Mouse (Mus musculus): ENCODE measurements around the gene Nppb. TPM values are rescaled to one million over a fixed set of nuclear protein-coding genes. Genes with fewer than 3 reads are reported as not detected.

The Nppb gene
- polyA plus RNA-seq (2015; fragmentation: Nextera tagmentation; extraction: Ambion mirVana): 0.19 and 0.35 TPM in 2 replicates

GRCm38 (mm10) chr4:147985205-147986132, at the start of gene Nppb:
Gene Nppb, plus strand, starts transcription at chr4:147985788.
- H3K9me3 ChIP-seq: no peaks in the 10 kb centered on the region
- no peak for ATAC-seq (ENCODE audit: low FRiP score, low read depth)
- no peak within 1 kb of the TSS for H3K9ac ChIP-seq
- H3K4me1 ChIP-seq (replicated peaks): no peaks in the 10 kb centered on the region
- H3K27ac ChIP-seq (replicated peaks): no peak within 1 kb of the TSS
- no peak within 1 kb of the TSS for H3K4me3 ChIP-seq
- H3K36me3 ChIP-seq: no peaks in the 10 kb centered on the region
- WGBS: 43% methylated on average over 20 of the region's 20 CpGs
- no peak within 1 kb of the TSS for H3K4me2 ChIP-seq
- H3K27me3 ChIP-seq: no peaks in the 10 kb centered on the region

GRCm38 (mm10) chr4:147935904-147936303, 49.7 kb upstream of the Nppb start:
- ATAC-seq (ENCODE audit: low FRiP score, low read depth): no peak
- 24% methylated on average over 9 of the region's 9 CpGs for WGBS
- Histone ChIP-seq H3K27ac (replicated peaks) (no peak overlapping the region), H3K4me3 (peak overlapping the region; percentile 68), H3K4me1 (replicated peaks) (peaks cover 22% of the 10 kb centered on the region), H3K9me3 (no peaks in the 10 kb centered on the region), H3K9ac (peak overlapping the region; percentile 62; the same call in 1 of the 2 replicates), H3K27me3 (peaks cover 3% of the 10 kb centered on the region; the same call in 1 of the 2 replicates), H3K4me2 (peak overlapping the region; percentile 95), H3K36me3 (no peaks in the 10 kb centered on the region)

- H3K4me3 ChIP-seq: peak within 1 kb of the TSS; percentile 68
- peak within 1 kb of the TSS; percentile 75 for H3K27ac ChIP-seq (replicated peaks)
- ATAC-seq (ENCODE audit: low FRiP score, low read depth): peak; percentile 43
- H3K9ac ChIP-seq: peak within 1 kb of the TSS; percentile 62
- no peaks in the 10 kb centered on the region for H3K36me3 ChIP-seq
- peak within 1 kb of the TSS; percentile 95 for H3K4me2 ChIP-seq
- under 1% methylated on average over 47 of the region's 51 CpGs for WGBS
- H3K27me3 ChIP-seq: peaks cover 3% of the 10 kb centered on the region; the same call in 1 of the 2 replicates
- no peaks in the 10 kb centered on the region for H3K9me3 ChIP-seq
- peaks cover 23% of the 10 kb centered on the region for H3K4me1 ChIP-seq (replicated peaks)
Measured at GRCm38 (mm10) chr4:147936331-147936954, 49.1 kb upstream of the Nppb start, which contains the start of gene Plod1. Gene Plod1, minus strand, starts transcription at chr4:147936767.

DNA sequence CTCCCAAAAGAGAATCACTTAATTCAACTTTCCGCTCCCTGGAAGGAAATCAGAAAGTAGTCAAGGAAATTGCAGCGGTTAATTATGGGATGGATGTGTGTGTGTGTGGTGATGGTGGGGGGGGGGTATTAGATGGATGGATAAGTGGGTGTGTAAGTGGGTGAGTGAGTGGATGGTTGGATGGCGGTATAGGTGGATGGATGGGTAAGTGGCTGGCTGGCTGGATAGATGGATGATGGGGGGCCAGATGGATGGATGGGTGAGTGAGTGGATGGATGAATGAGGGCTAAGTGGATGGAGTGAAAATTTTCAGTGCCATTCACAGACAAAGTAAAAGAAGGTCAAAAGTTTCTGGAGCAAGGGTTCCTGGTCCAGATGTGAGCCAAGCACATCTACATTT, 48.6 kb upstream of the Nppb start:
- Histone ChIP-seq H3K4me2 (peak overlapping the region; percentile 95), H3K27ac (replicated peaks) (no peak overlapping the region), H3K4me1 (replicated peaks) (peaks cover 29% of the 10 kb centered on the region), H3K9ac (peak overlapping the region; percentile 62), H3K4me3 (peak overlapping the region; percentile 68), H3K27me3 (peaks cover 3% of the 10 kb centered on the region; the same call in 1 of the 2 replicates), H3K9me3 (no peaks in the 10 kb centered on the region), H3K36me3 (no peaks in the 10 kb centered on the region)
- WGBS: 40% methylated on average over 3 of the region's 3 CpGs
- ATAC-seq (ENCODE audit: low FRiP score, low read depth): no peak

GRCm38 (mm10) chr4:147937486-147937885, 48.1 kb upstream of the Nppb start:
- no peaks in the 10 kb centered on the region for H3K36me3 ChIP-seq
- H3K27ac ChIP-seq (replicated peaks): no peak overlapping the region
- peaks cover 3% of the 10 kb centered on the region; the same call in 1 of the 2 replicates for H3K27me3 ChIP-seq
- H3K9me3 ChIP-seq: no peaks in the 10 kb centered on the region
- 63% methylated on average over 5 of the region's 5 CpGs for WGBS
- H3K4me3 ChIP-seq: no peak overlapping the region
- H3K9ac ChIP-seq: no peak overlapping the region
- no peak overlapping the region for H3K4me2 ChIP-seq
- ATAC-seq (ENCODE audit: low FRiP score, low read depth): no peak
- peaks cover 33% of the 10 kb centered on the region for H3K4me1 ChIP-seq (replicated peaks)

DNA sequence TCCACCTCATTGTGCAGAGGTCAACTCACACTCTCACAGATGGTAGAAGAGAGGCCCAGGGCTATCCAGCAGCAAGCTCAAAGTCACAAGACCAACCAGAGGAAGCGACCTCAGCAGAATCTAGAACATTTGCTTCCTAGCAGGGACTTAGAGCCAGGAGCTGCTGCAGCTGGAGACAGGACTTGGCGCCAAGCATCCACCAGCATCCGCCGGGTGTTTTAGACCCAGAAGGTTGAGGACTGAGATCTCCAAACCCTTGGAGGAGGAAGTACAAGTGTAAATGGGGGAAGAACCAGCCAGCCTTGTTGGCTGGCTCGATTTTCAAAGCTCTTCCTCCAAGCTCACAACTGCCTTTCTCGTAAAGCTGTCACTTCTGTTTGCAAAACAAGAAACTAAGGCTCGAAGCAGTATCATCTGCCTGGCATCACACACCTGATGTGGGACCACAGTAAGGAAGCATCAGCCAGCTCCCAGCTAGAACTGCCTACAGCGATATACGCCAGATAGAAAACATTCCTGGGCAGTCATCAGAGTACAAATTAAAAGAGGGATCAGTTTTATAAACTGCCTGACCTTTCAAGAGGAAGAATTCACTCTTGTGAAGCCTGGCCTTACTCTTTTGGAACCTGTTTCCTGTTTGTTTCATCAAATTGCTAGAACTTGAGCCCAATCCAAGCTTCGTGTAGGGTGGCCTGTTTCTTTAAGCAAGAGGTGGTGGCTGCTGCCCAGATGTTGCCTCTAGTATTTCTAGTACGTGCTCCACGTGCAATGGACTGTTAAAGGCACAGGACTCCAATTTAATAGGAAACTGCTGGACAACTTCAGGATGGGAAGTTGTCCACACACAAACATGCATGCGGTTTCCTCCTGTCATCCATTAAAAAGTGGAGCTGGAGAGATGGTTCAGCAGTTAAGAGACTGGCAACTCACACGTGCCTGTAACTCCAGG, 47.2 kb upstream of the Nppb start:
- no peak for ATAC-seq (ENCODE audit: low FRiP score, low read depth)
- Histone ChIP-seq H3K27ac (replicated peaks) (no peak overlapping the region), H3K27me3 (peaks cover 3% of the 10 kb centered on the region; the same call in 1 of the 2 replicates), H3K4me2 (no peak overlapping the region), H3K4me3 (no peak overlapping the region), H3K9me3 (no peaks in the 10 kb centered on the region), H3K4me1 (replicated peaks) (peaks cover 41% of the 10 kb centered on the region), H3K9ac (no peak overlapping the region), H3K36me3 (no peaks in the 10 kb centered on the region)
- WGBS: 77% methylated on average over 14 of the region's 14 CpGs

DNA sequence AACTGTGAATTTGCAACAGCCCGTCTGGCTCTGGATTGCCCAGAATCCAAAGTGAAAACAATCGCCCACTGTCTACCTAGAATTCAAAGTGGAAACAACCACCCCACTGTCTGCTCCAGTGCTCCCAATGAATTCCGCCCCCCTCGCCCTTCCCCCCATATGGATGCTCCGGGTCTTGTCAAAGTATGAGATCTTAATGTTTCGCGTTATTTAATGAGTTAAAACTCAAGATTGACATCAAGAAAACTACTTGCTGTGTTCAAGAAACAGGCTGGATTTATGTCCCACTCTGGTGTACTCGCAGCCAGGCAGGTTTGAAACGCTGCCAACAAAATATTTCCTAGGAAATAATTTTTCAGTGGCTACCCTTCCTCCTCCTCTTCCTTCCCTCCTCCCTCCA, 45.5 kb upstream of the Nppb start:
- Histone ChIP-seq H3K4me3 (peak overlapping the region; percentile 79; the same call in 1 of the 2 replicates), H3K27me3 (peaks cover 3% of the 10 kb centered on the region; the same call in 1 of the 2 replicates)
- WGBS: 39% methylated on average over 9 of the region's 9 CpGs

GRCm38 (mm10) chr4:147940576-147941044, 45.0 kb upstream of the Nppb start, which contains the start of gene 2510039O18Rik:
Gene 2510039O18Rik, plus strand, starts transcription at chr4:147940895.
- Histone ChIP-seq H3K36me3 (peaks cover 13% of the 10 kb centered on the region), H3K9me3 (no peaks in the 10 kb centered on the region), H3K27me3 (peaks cover 3% of the 10 kb centered on the region; the same call in 1 of the 2 replicates), H3K4me2 (peak within 1 kb of the TSS; percentile 100), H3K9ac (peak within 1 kb of the TSS; percentile 93), H3K27ac (replicated peaks) (peak within 1 kb of the TSS; percentile 72), H3K4me1 (replicated peaks) (peaks cover 46% of the 10 kb centered on the region), H3K4me3 (peak within 1 kb of the TSS; percentile 79)
- peak; percentile 40 for ATAC-seq (ENCODE audit: low FRiP score, low read depth)
- 3% methylated on average over 19 of the region's 35 CpGs for WGBS

More for the DNA sequence above, 45.5 kb upstream of the Nppb start:
- Histone ChIP-seq H3K27ac (replicated peaks) (peak overlapping the region; percentile 72), H3K4me1 (replicated peaks) (peaks cover 46% of the 10 kb centered on the region), H3K9ac (no peak overlapping the region), H3K4me2 (peak overlapping the region; percentile 100), H3K9me3 (no peaks in the 10 kb centered on the region), H3K36me3 (peaks cover 8% of the 10 kb centered on the region)
- ATAC-seq (ENCODE audit: low FRiP score, low read depth): 0 out of 2 replicates have a peak, but pooled peaks have one; percentile 10

- Histone ChIP-seq H3K4me2 (peak overlapping the region; percentile 100), H3K27ac (replicated peaks) (peak overlapping the region; percentile 72), H3K4me3 (peak overlapping the region; percentile 79), H3K9me3 (no peaks in the 10 kb centered on the region), H3K9ac (peak overlapping the region; percentile 93), H3K4me1 (replicated peaks) (peaks cover 41% of the 10 kb centered on the region), H3K27me3 (peaks cover 1% of the 10 kb centered on the region; the same call in 1 of the 2 replicates), H3K36me3 (peaks cover 20% of the 10 kb centered on the region)
- ATAC-seq (ENCODE audit: low FRiP score, low read depth): peak; percentile 51
- WGBS: 12% methylated on average over 52 of the region's 88 CpGs
Measured at GRCm38 (mm10) chr4:147941045-147942020, 44.3 kb upstream of the Nppb start.

- H3K9me3 ChIP-seq: no peaks in the 10 kb centered on the region
- H3K27ac ChIP-seq (replicated peaks): no peak overlapping the region
- H3K27me3 ChIP-seq: no peaks in the 10 kb centered on the region
- H3K4me2 ChIP-seq: peak overlapping the region; percentile 0; the same call in 1 of the 2 replicates
- WGBS: 92% methylated on average over 1 of the region's 1 CpGs
- H3K36me3 ChIP-seq: peaks cover 36% of the 10 kb centered on the region
- no peak overlapping the region for H3K9ac ChIP-seq
- ATAC-seq (ENCODE audit: low FRiP score, low read depth): no peak
- H3K4me1 ChIP-seq (replicated peaks): peaks cover 34% of the 10 kb centered on the region
- no peak overlapping the region for H3K4me3 ChIP-seq
Measured at GRCm38 (mm10) chr4:147943005-147943404, 42.6 kb upstream of the Nppb start.

Data from hindbrain, embryonic 15.5 days (tissue).